Mouse (Mus musculus): ENCODE data around the gene Kcnab1. TPM values are rescaled to one million over a fixed set of nuclear protein-coding genes. Genes with fewer than 3 reads are reported as not detected.

Gene Kcnab1
- not detected in 2 replicates for polyA plus RNA-seq (2012)

GRCm38 (mm10) chr3:65108945-65109921 is at the start of gene Kcnab1:
TSS of gene Kcnab1 (plus strand) at chr3:65109384.

GRCm38 (mm10) chr3:65392421-65392817 is 283.2 kb downstream of the Kcnab1 start, which contains the start of gene Ssr3:
TSS of gene Ssr3 (minus strand) at chr3:65392623.

Data from megakaryocyte-erythroid progenitor cell, adult 5 weeks (primary cell).